Mouse (Mus musculus): ENCODE measurements around the gene Btc. TPM values are rescaled to one million over a fixed set of nuclear protein-coding genes. Genes with fewer than 3 reads are reported as not detected.

Gene Btc
- total and polyA plus RNA-seq, 3 experiments: 1.9 to 2.2 TPM; not detected in 1

- Histone ChIP-seq H3K79me2 (ENCODE audit: control insufficient read depth, insufficient read depth, low read length, poor library complexity) (no peaks in the 10 kb centered on the region), H3K36me3 (ENCODE audit: control insufficient read depth in 1 of 2, insufficient read depth in 2 of 2, low read length in 2 of 2) (no peaks in the 10 kb centered on the region), H3K27ac (ENCODE audit: control insufficient read depth, low read depth, low read length) (no peak overlapping the region), H3K27me3 (ENCODE audit: control insufficient read depth in 1 of 2, insufficient read depth in 2 of 2, low read length in 2 of 2) (no peaks in the 10 kb centered on the region; a peak in 1 of 4 replicates), H3K9ac (ENCODE audit: control insufficient read depth, low read depth, low read length, poor library complexity, severe bottlenecking) (no peak overlapping the region), H3K9me3 (replicated peaks; ENCODE audit: insufficient read depth, low read length) (no peaks in the 10 kb centered on the region), H3K4me3 (ENCODE audit: control insufficient read depth in 1 of 2, insufficient read depth in 1 of 2, low read depth in 2 of 2, low read length in 2 of 2) (no peak overlapping the region), H3K4me1 (ENCODE audit: control insufficient read depth in 1 of 2, insufficient read depth in 2 of 2, low read length in 2 of 2) (no peaks in the 10 kb centered on the region)
- TF ChIP-seq ETS1 (IDR thresholded peaks at IDR 0.05; ENCODE audit: low read depth, low read length) (no peak), MEF2A (IDR thresholded peaks at IDR 0.05; ENCODE audit: extremely low read depth, insufficient replicate concordance, low read depth, low read length, poor library complexity, severe bottlenecking) (no peak), KAT2A (conservative IDR thresholded peaks at IDR 0.05; ENCODE audit: low read depth, low read length) (no peak), USF1 (IDR thresholded peaks at IDR 0.05; ENCODE audit: low read depth, low read length) (no peak), CHD1 (IDR thresholded peaks at IDR 0.05; ENCODE audit: low read depth, low read length) (no peak), HCFC1 (IDR thresholded peaks at IDR 0.05; ENCODE audit: low read depth, low read length) (no peak), UBTF (IDR thresholded peaks at IDR 0.05; ENCODE audit: borderline replicate concordance, insufficient read depth, low read depth, low read length) (no peak), GABPA (IDR thresholded peaks at IDR 0.05; ENCODE audit: low read depth, low read length) (no peak), NELFE (IDR thresholded peaks at IDR 0.05; ENCODE audit: low read depth, low read length) (no peak), RAD21 (IDR thresholded peaks at IDR 0.05; ENCODE audit: low read depth, low read length) (no peak), TBP (IDR thresholded peaks at IDR 0.05; ENCODE audit: low read depth, low read length) (no peak), SIN3A (IDR thresholded peaks at IDR 0.05; ENCODE audit: low read length) (no peak), ZKSCAN1 (IDR thresholded peaks at IDR 0.05; ENCODE audit: low read depth, low read length) (no peak), MAFK (IDR thresholded peaks at IDR 0.05; ENCODE audit: borderline replicate concordance, low read depth, low read length) (no peak), MYB (IDR thresholded peaks at IDR 0.05; ENCODE audit: low read depth, low read length) (no peak), TAL1 (IDR thresholded peaks at IDR 0.05; ENCODE audit: low read length) (no peak), MXI1 (IDR thresholded peaks at IDR 0.05; ENCODE audit: low read depth, low read length) (no peak), MAZ (IDR thresholded peaks at IDR 0.05; ENCODE audit: low read depth, low read length) (no peak)
- DNase-seq (ENCODE audit: low read depth, low spot score): no peak
Observed at GRCm38 (mm10) chr5:91363274-91363991, 39.4 kb downstream of the Btc start.

DNA sequence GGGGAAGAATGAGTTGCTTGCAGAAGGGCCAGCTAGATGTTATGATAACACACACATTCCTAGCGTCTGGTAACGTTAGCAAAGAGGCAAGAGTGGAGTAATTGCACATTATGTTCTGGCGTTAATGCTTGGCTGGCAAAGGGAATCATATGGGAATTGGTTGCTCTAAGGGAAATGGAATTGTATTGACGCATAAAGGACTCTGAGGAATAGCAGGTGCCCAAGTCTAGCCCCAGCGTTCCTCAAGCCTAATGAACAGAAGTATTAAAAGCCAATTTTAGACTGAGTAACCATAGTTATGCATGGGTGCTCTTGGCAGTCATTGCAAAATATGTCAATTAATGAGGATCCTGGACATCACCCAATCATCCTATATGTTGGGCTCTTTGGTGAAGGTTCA, 50.1 kb downstream of the Btc start:
- DNase-seq (ENCODE audit: low read depth, low spot score): no peak
- Histone ChIP-seq H3K9me3 (replicated peaks; ENCODE audit: insufficient read depth, low read length) (no peaks in the 10 kb centered on the region), H3K4me3 (ENCODE audit: control insufficient read depth in 1 of 2, insufficient read depth in 1 of 2, low read depth in 2 of 2, low read length in 2 of 2) (no peak overlapping the region), H3K79me2 (ENCODE audit: control insufficient read depth, insufficient read depth, low read length, poor library complexity) (no peaks in the 10 kb centered on the region), H3K27me3 (ENCODE audit: control insufficient read depth in 1 of 2, insufficient read depth in 2 of 2, low read length in 2 of 2) (peaks cover 0 to 2% of the 10 kb centered on the region in 2 experiments), H3K27ac (ENCODE audit: control insufficient read depth, low read depth, low read length) (no peak overlapping the region), H3K36me3 (ENCODE audit: control insufficient read depth in 1 of 2, insufficient read depth in 2 of 2, low read length in 2 of 2) (no peaks in the 10 kb centered on the region), H3K4me1 (ENCODE audit: control insufficient read depth in 1 of 2, insufficient read depth in 2 of 2, low read length in 2 of 2) (no peaks in the 10 kb centered on the region), H3K9ac (ENCODE audit: control insufficient read depth, low read depth, low read length, poor library complexity, severe bottlenecking) (no peak overlapping the region)
- TF ChIP-seq ZC3H11A (IDR thresholded peaks at IDR 0.05; ENCODE audit: low read depth, low read length): no peak
- no peak for TF ChIP-seq E2F4 (IDR thresholded peaks at IDR 0.05; ENCODE audit: borderline replicate concordance, low read depth, low read length)
- no peak for TF ChIP-seq MXI1 (IDR thresholded peaks at IDR 0.05; ENCODE audit: low read depth, low read length)
